Mouse (Mus musculus): ENCODE measurements at regions not wholly inside any gene's neighbourhood (a gene's known extent, or its start where the extent isn't known, plus 50 kb on each side); places are given as distances from the start of the nearest gene placed in this dataset.

GRCm38 (mm10) chr3:81701974-81702697 lies 230.3 kb upstream of the Ctso start:
- Histone ChIP-seq H3K9ac (no peak overlapping the region), H3K27ac (no peak overlapping the region), H3K27me3 (ENCODE audit: control insufficient read depth, insufficient read depth, low read length) (no peaks in the 10 kb centered on the region), H3K4me3 (replicated peaks; ENCODE audit: low read length) (no peak overlapping the region), H3K36me3 (replicated peaks; ENCODE audit: control insufficient read depth, insufficient read depth) (no peaks in the 10 kb centered on the region), H3K4me1 (replicated peaks; ENCODE audit: control insufficient read depth, insufficient read depth, low read length) (no peaks in the 10 kb centered on the region), H3K9me3 (ENCODE audit: control insufficient read depth, low read length) (no peaks in the 10 kb centered on the region), H3K4me2 (replicated peaks) (no peak overlapping the region)
- ATAC-seq (ENCODE audit: low FRiP score) (no peak), DNase-seq (ENCODE audit: low spot score) (no peak)
- whole genome bisulfite sequencing = 49% methylated on average over 1 of the region's 1 CpGs

DNA sequence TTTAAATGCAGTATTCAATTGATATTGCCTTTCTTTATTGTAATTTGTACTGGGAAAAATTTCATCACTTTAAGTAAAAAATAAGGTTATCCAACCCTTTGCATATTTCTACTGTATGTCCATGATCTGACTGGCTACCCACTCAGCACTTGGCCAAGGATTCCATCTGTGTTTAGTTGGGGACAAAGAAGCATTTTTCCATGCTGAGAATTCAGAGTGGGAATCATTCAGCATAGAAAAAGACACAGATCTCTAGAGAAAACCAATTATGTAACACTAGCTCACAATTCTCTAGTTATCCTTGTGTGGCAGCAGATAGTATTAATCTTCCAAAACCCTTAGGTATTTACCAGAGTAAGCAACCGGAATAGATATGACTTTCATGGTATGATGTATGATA lies 213.5 kb upstream of the Ctso start:
- 80% methylated on average over 1 of the region's 1 CpGs for WGBS
- ATAC-seq (ENCODE audit: low FRiP score) (no peak), DNase-seq (ENCODE audit: low spot score) (no peak)
- no peaks in the 10 kb centered on the region for H3K9me3 ChIP-seq (ENCODE audit: control insufficient read depth, low read length)
- no peak overlapping the region for H3K27ac ChIP-seq
- no peaks in the 10 kb centered on the region for H3K27me3 ChIP-seq (ENCODE audit: control insufficient read depth, insufficient read depth, low read length)
- H3K9ac ChIP-seq = no peak overlapping the region
- H3K4me2 ChIP-seq (replicated peaks) = no peak overlapping the region
- no peak overlapping the region for H3K4me3 ChIP-seq (replicated peaks; ENCODE audit: low read length)
- no peaks in the 10 kb centered on the region for H3K4me1 ChIP-seq (replicated peaks; ENCODE audit: control insufficient read depth, insufficient read depth, low read length)
- H3K36me3 ChIP-seq (replicated peaks; ENCODE audit: control insufficient read depth, insufficient read depth) = no peaks in the 10 kb centered on the region

DNA sequence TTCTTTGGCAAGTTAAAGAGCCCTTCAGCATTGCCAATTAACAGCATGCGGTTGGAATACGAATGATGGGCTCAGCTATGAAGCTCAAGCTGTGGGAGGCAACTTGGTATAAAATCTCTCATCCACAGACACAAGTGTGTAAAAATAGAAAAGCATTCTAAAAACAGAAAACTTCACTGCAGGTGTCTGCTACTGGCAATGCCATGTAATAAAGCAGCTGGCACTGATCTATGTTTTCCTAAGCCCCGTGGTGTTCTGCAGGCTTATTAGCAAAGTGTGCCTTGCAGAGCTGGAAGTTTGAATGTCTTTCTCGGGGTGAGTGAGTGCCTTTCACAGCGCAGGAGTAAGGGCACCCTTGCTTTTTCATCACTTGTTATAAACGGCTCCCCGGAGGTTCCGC lies 196.9 kb upstream of the Ctso start:
- no peak for DNase-seq (ENCODE audit: low spot score)
- H3K36me3 ChIP-seq (replicated peaks; ENCODE audit: control insufficient read depth, insufficient read depth) = no peaks in the 10 kb centered on the region
- H3K9ac ChIP-seq = no peak overlapping the region
- 73% methylated on average over 8 of the region's 8 CpGs for WGBS
- no peak overlapping the region for H3K4me3 ChIP-seq (replicated peaks; ENCODE audit: low read length)
- peak; percentile 46; the same call in 1 of the 2 replicates for ATAC-seq (ENCODE audit: low FRiP score)
- no peaks in the 10 kb centered on the region for H3K4me1 ChIP-seq (replicated peaks; ENCODE audit: control insufficient read depth, insufficient read depth, low read length)
- no peaks in the 10 kb centered on the region for H3K27me3 ChIP-seq (ENCODE audit: control insufficient read depth, insufficient read depth, low read length)
- H3K27ac ChIP-seq = no peak overlapping the region
- H3K9me3 ChIP-seq (ENCODE audit: control insufficient read depth, low read length) = no peaks in the 10 kb centered on the region
- no peak overlapping the region for H3K4me2 ChIP-seq (replicated peaks)

- no peak overlapping the region for H3K4me3 ChIP-seq (replicated peaks; ENCODE audit: low read length)
Measured at GRCm38 (mm10) chr3:81736838-81737237, 195.6 kb upstream of the Ctso start.

DNA sequence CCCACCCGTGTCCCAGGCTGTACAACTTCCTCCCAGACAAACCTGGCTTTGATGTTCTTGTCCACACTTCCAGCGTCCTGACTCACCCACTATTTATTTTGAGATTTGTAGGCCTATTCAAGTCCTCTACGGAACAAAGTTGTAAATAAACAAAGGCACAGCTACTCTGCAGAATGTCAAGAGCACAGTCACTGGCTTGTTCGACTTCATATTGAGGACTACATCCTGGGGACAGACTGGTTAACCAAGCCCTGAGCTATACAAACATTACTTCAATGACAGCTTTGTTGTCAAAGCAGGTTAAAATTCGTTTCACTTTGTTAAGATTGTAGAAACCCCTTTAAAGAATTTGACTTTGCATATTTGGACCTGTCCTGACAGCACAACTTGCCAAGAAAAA lies 190.3 kb upstream of the Ctso start:
- no peak for DNase-seq (ENCODE audit: low spot score)
- Histone ChIP-seq H3K4me2 (replicated peaks) (no peak overlapping the region), H3K9ac (no peak overlapping the region), H3K27me3 (ENCODE audit: control insufficient read depth, insufficient read depth, low read length) (no peaks in the 10 kb centered on the region), H3K27ac (no peak overlapping the region), H3K9me3 (ENCODE audit: control insufficient read depth, low read length) (no peaks in the 10 kb centered on the region), H3K36me3 (replicated peaks; ENCODE audit: control insufficient read depth, insufficient read depth) (no peaks in the 10 kb centered on the region), H3K4me1 (replicated peaks; ENCODE audit: control insufficient read depth, insufficient read depth, low read length) (no peaks in the 10 kb centered on the region), H3K4me3 (replicated peaks; ENCODE audit: low read length) (no peak overlapping the region)
- WGBS = 55% methylated on average over 5 of the region's 5 CpGs
- ATAC-seq (ENCODE audit: low FRiP score) = no peak

More at GRCm38 (mm10) chr3:81736838-81737237, 195.6 kb upstream of the Ctso start:
- Histone ChIP-seq H3K4me2 (replicated peaks) (no peak overlapping the region), H3K36me3 (replicated peaks; ENCODE audit: control insufficient read depth, insufficient read depth) (no peaks in the 10 kb centered on the region), H3K9ac (no peak overlapping the region), H3K27me3 (ENCODE audit: control insufficient read depth, insufficient read depth, low read length) (no peaks in the 10 kb centered on the region), H3K9me3 (ENCODE audit: control insufficient read depth, low read length) (no peaks in the 10 kb centered on the region), H3K27ac (no peak overlapping the region), H3K4me1 (replicated peaks; ENCODE audit: control insufficient read depth, insufficient read depth, low read length) (no peaks in the 10 kb centered on the region)
- no peak for ATAC-seq (ENCODE audit: low FRiP score)
- no peak for DNase-seq (ENCODE audit: low spot score)

- H3K9me3 ChIP-seq (ENCODE audit: control insufficient read depth, low read length) = no peaks in the 10 kb centered on the region
- H3K27me3 ChIP-seq (ENCODE audit: control insufficient read depth, insufficient read depth, low read length) = no peaks in the 10 kb centered on the region
- H3K4me2 ChIP-seq (replicated peaks) = no peak overlapping the region
- H3K9ac ChIP-seq = no peak overlapping the region
- H3K4me3 ChIP-seq (replicated peaks; ENCODE audit: low read length) = no peak overlapping the region
- WGBS = 62% methylated on average over 1 of the region's 1 CpGs
- H3K4me1 ChIP-seq (replicated peaks; ENCODE audit: control insufficient read depth, insufficient read depth, low read length) = no peaks in the 10 kb centered on the region
- no peak overlapping the region for H3K27ac ChIP-seq
- DNase-seq (ENCODE audit: low spot score) (no peak), ATAC-seq (ENCODE audit: low FRiP score) (no peak)
- H3K36me3 ChIP-seq (replicated peaks; ENCODE audit: control insufficient read depth, insufficient read depth) = no peaks in the 10 kb centered on the region
Measured at GRCm38 (mm10) chr3:81750164-81750563, 182.2 kb upstream of the Ctso start.

- no peaks in the 10 kb centered on the region for H3K27me3 ChIP-seq (ENCODE audit: control insufficient read depth, insufficient read depth, low read length)
- no peak overlapping the region for H3K9ac ChIP-seq
- no peak for ATAC-seq (ENCODE audit: low FRiP score)
- no peaks in the 10 kb centered on the region for H3K4me1 ChIP-seq (replicated peaks; ENCODE audit: control insufficient read depth, insufficient read depth, low read length)
- no peak overlapping the region for H3K4me2 ChIP-seq (replicated peaks)
- 77% methylated on average over 4 of the region's 4 CpGs for WGBS
- no peak overlapping the region for H3K4me3 ChIP-seq (replicated peaks; ENCODE audit: low read length)
- H3K27ac ChIP-seq = no peak overlapping the region
- H3K36me3 ChIP-seq (replicated peaks; ENCODE audit: control insufficient read depth, insufficient read depth) = no peaks in the 10 kb centered on the region
- H3K9me3 ChIP-seq (ENCODE audit: control insufficient read depth, low read length) = no peaks in the 10 kb centered on the region
- DNase-seq (ENCODE audit: low spot score) = no peak
Measured at GRCm38 (mm10) chr3:81752955-81753354, 179.4 kb upstream of the Ctso start.

- Histone ChIP-seq H3K27ac (no peak overlapping the region), H3K36me3 (replicated peaks; ENCODE audit: control insufficient read depth, insufficient read depth) (no peaks in the 10 kb centered on the region), H3K9ac (no peak overlapping the region), H3K4me2 (replicated peaks) (no peak overlapping the region), H3K9me3 (ENCODE audit: control insufficient read depth, low read length) (no peaks in the 10 kb centered on the region), H3K4me3 (replicated peaks; ENCODE audit: low read length) (no peak overlapping the region), H3K4me1 (replicated peaks; ENCODE audit: control insufficient read depth, insufficient read depth, low read length) (no peaks in the 10 kb centered on the region), H3K27me3 (ENCODE audit: control insufficient read depth, insufficient read depth, low read length) (no peaks in the 10 kb centered on the region)
- ATAC-seq (ENCODE audit: low FRiP score) = no peak
- 86% methylated on average over 3 of the region's 3 CpGs for WGBS
- no peak for DNase-seq (ENCODE audit: low spot score)
Measured at GRCm38 (mm10) chr3:81760383-81760782, 172.0 kb upstream of the Ctso start.

DNA sequence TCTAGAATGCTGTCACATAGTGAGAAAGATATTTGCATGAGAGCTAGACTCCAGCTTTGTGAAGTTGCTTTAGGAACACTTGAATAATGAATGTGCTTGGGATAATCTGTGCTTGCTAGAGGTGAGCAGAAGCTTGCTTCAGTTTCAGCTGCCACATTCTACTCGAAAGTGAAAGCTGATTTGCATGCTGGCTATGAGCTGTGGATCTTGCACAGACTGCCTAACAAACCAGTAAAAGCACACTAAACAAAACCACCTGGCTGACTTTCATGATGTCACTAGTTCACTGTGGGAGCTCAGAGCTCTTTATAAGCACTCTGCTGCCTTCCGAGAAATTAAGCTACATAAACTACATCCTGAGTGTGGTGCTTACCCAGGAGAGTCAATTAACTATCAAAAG lies 171.5 kb upstream of the Ctso start:
- Histone ChIP-seq H3K9me3 (ENCODE audit: control insufficient read depth, low read length) (no peaks in the 10 kb centered on the region), H3K36me3 (replicated peaks; ENCODE audit: control insufficient read depth, insufficient read depth) (no peaks in the 10 kb centered on the region), H3K4me3 (replicated peaks; ENCODE audit: low read length) (no peak overlapping the region), H3K4me2 (replicated peaks) (no peak overlapping the region), H3K27me3 (ENCODE audit: control insufficient read depth, insufficient read depth, low read length) (no peaks in the 10 kb centered on the region), H3K27ac (no peak overlapping the region), H3K4me1 (replicated peaks; ENCODE audit: control insufficient read depth, insufficient read depth, low read length) (no peaks in the 10 kb centered on the region), H3K9ac (no peak overlapping the region)
- 49% methylated on average over 2 of the region's 2 CpGs for WGBS
- ATAC-seq (ENCODE audit: low FRiP score) (no peak), DNase-seq (ENCODE audit: low spot score) (no peak)

DNA sequence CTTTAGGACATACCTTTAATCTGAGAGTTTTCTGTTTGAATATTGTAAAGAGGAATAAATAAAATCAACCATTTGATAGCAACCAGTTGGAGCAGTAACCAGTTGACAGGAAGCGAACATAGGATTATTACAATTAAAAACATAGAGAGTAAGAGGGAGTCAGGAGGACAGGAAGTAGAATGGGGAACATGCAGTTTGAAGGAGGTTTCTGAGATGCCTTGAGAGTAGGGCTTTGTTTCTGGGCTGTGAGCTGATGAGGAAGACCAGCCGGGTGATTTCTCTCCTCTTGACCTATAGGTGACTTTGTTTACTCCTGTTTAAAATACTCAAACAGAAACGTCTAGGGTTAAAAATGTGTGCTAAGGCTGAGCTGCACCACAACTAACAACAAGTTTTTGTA lies 160.6 kb upstream of the Ctso start:
- no peaks in the 10 kb centered on the region for H3K4me1 ChIP-seq (replicated peaks; ENCODE audit: control insufficient read depth, insufficient read depth, low read length)
- H3K36me3 ChIP-seq (replicated peaks; ENCODE audit: control insufficient read depth, insufficient read depth) = no peaks in the 10 kb centered on the region
- H3K4me2 ChIP-seq (replicated peaks) = no peak overlapping the region
- H3K27ac ChIP-seq = no peak overlapping the region
- DNase-seq (ENCODE audit: low spot score) (no peak), ATAC-seq (ENCODE audit: low FRiP score) (no peak)
- H3K4me3 ChIP-seq (replicated peaks; ENCODE audit: low read length) = no peak overlapping the region
- H3K9ac ChIP-seq = no peak overlapping the region
- 0 out of 2 replicates have a peak, but pooled peaks cover under 1% of the 10 kb centered on the region for H3K9me3 ChIP-seq (ENCODE audit: control insufficient read depth, low read length)
- 81% methylated on average over 3 of the region's 3 CpGs for WGBS
- no peaks in the 10 kb centered on the region for H3K27me3 ChIP-seq (ENCODE audit: control insufficient read depth, insufficient read depth, low read length)

Measured in hindbrain, embryonic 14.5 days (tissue).